Mouse (Mus musculus): ENCODE measurements at regions not wholly inside any gene's neighbourhood (a gene's known extent, or its start where the extent isn't known, plus 50 kb on each side); places are given as distances from the start of the nearest gene placed in this dataset.
A peak's percentile ranks its signal among the peaks of the same experiment; 100 is the strongest.

DNA sequence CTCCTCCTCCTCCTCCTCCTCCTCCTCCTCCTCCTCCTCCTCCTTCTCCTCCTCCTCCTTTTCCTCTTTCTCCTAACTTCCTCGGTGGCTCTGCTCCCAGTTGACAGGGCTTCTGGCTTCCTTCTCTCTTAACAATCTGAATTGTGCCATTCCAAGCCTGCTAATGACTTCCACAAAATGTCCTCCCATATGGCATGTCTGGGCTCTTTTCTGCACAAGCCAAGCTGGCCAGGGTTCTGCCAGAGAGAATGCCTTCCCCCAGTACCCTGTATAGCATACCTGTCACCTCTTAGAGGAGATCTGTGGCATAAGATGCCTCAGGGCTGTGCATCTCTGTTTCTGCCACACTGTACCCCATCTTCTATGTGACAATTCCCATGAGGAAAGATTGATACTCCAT, 70.0 kb upstream of the B3gat1 start:
- Histone ChIP-seq H3K4me1 (peaks cover 6% of the 10 kb centered on the region; the same call in 1 of the 2 replicates), H3K4me3 (no peak overlapping the region), H3K9ac (no peak overlapping the region), H3K4me2 (no peak overlapping the region), H3K36me3 (ENCODE audit: poor library complexity, severe bottlenecking) (no peaks in the 10 kb centered on the region), H3K27me3 (no peaks in the 10 kb centered on the region), H3K27ac (no peak overlapping the region), H3K9me3 (replicated peaks) (no peaks in the 10 kb centered on the region)
- no peak for ATAC-seq
- WGBS = no CpG with 5 or more reads among the region's 1 CpGs

DNA sequence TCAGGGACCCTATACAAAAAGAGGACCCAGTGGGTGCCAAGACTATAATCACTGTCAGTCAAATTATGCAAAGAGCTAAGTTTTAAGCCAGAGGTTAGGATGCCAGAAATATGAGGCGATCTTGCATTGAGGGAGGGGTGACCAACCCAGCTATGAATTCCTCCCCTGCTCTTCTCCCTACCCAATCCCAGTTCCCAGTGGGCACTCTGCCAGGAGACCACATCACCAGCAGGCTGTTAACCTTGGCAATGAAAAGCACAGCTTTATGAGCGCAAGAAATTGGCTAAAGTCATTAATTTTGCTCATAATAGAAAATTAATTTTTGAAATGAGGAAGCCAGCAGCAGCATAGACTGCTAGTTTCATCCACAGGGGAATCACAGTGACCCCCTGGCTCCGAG, 65.7 kb upstream of the B3gat1 start:
- Histone ChIP-seq H3K4me3 (no peak overlapping the region), H3K36me3 (ENCODE audit: poor library complexity, severe bottlenecking) (no peaks in the 10 kb centered on the region), H3K27ac (no peak overlapping the region), H3K9me3 (replicated peaks) (no peaks in the 10 kb centered on the region), H3K4me2 (no peak overlapping the region), H3K27me3 (no peaks in the 10 kb centered on the region), H3K4me1 (peaks cover 6% of the 10 kb centered on the region; the same call in 1 of the 2 replicates), H3K9ac (no peak overlapping the region)
- 76% methylated on average over 3 of the region's 3 CpGs for WGBS
- peak; percentile 33; the same call in 1 of the 2 replicates for ATAC-seq

DNA sequence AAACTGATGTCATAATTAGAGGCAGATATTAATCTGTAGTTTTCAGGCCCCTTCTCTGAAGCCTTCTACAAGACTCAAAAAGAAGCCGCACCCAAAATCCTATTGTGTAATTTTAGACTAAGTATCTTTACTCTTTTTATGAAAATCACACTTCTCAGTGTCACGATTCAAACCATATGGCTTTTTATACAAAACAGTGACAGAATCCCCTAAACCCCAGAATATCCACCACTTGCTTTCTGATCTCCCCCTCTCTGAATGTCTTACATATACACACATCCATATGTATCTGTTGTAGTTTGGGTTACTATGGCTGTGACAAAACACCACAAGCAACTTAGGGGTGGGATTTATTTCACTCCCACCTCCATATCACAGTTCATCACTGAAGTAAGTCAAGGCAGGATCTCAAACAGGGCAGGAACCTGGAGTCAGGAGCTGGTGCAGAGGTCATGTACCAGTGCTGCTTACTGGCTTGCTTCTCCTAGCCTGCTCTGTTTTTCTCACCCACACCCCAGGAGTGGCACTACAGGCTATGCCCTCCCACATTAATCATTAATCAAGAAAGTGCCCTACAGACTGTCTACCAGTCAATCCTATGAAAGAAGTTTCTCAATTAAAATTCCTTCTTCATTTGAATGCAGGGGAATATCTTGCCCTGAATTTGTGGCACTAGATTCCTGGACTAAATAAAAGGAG, 59.3 kb upstream of the B3gat1 start:
- H3K9ac ChIP-seq = no peak overlapping the region
- peaks cover 10% of the 10 kb centered on the region for H3K4me1 ChIP-seq
- no peak for ATAC-seq
- WGBS = 89% methylated on average over 2 of the region's 2 CpGs
- no peaks in the 10 kb centered on the region for H3K27me3 ChIP-seq
- H3K4me3 ChIP-seq = no peak overlapping the region
- H3K4me2 ChIP-seq = no peak overlapping the region
- no peaks in the 10 kb centered on the region for H3K36me3 ChIP-seq (ENCODE audit: poor library complexity, severe bottlenecking)
- no peak overlapping the region for H3K27ac ChIP-seq
- no peaks in the 10 kb centered on the region for H3K9me3 ChIP-seq (replicated peaks)

DNA sequence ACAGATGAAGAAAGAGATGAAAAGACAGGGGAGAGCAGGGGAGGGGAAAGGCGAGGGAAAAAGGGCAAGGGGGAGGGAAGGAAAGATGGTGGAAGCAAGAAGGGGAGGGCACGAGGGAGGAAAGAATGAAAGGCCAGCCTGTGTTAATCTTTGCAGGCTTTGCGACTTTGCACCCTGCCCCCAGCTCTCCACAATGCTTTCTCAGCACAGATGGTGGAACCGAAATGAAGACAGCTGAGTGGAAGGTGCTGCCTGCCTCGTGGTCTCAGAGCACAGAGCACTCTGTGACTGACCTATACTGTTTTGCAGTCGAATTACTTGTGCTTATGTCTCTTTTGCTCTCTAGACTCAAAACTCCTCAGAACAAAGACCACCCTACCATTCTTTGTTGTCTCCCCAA, 55.2 kb upstream of the B3gat1 start:
- no peaks in the 10 kb centered on the region for H3K9me3 ChIP-seq (replicated peaks)
- WGBS = 15% methylated on average over 6 of the region's 6 CpGs
- H3K4me2 ChIP-seq = no peak overlapping the region
- H3K27me3 ChIP-seq = no peaks in the 10 kb centered on the region
- peak; percentile 86 for ATAC-seq
- no peaks in the 10 kb centered on the region for H3K36me3 ChIP-seq (ENCODE audit: poor library complexity, severe bottlenecking)
- H3K4me1 ChIP-seq = peaks cover 10% of the 10 kb centered on the region
- H3K9ac ChIP-seq = no peak overlapping the region
- H3K4me3 ChIP-seq = no peak overlapping the region
- no peak overlapping the region for H3K27ac ChIP-seq

DNA sequence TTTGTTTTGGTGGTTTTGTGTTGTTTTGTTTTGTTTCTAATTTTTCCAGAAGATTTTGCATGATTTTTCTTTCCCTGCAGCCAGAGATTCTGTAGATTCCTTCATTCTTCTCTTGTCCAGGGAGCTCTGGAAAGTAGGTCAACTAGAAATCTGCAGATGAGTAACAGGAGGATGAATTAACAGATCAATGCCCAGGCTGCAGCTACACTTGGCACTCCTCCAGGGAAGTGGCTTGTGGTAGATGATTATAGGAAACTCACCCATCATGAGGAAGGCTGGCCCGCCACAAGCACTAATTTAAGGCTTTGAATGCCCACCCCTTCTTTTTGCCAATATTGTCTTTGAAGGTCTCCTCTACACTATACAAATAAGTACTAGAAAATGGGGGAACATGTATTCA, 52.0 kb upstream of the B3gat1 start:
- 50% methylated on average over 1 of the region's 1 CpGs for WGBS
- no peak overlapping the region for H3K4me3 ChIP-seq
- ATAC-seq = no peak
- H3K36me3 ChIP-seq (ENCODE audit: poor library complexity, severe bottlenecking) = no peaks in the 10 kb centered on the region
- no peak overlapping the region for H3K4me2 ChIP-seq
- no peak overlapping the region for H3K9ac ChIP-seq
- H3K9me3 ChIP-seq (replicated peaks) = no peaks in the 10 kb centered on the region
- H3K27me3 ChIP-seq = no peaks in the 10 kb centered on the region
- no peak overlapping the region for H3K27ac ChIP-seq
- H3K4me1 ChIP-seq = peaks cover 10% of the 10 kb centered on the region
